Mouse (Mus musculus) hindbrain, embryonic 15.5 days (tissue): ENCODE measurements around the gene Gm20388. TPM values are rescaled to one million over a fixed set of nuclear protein-coding genes. Genes with fewer than 3 reads are reported as not detected.

ENCODE experiments used
- ATAC-seq: fragments of 200-750 bp; cut with Nextera tagmentation; 2 replicates; pipeline ENCODE4 v1.8.0; 2017; ENCODE audit warnings: low read depth, moderate number of reproducible peaks, moderate TSS enrichment; ENCODE audit not compliant: low FRiP score
- H3K27ac ChIP-seq: fragments of 300-500 bp; sonication (generic); replicated peaks from 2 replicates; pipeline ENCODE4 v1.5.1; 2015; ENCODE audit warnings: mild to moderate bottlenecking, inconsistent platforms
- H3K27me3 ChIP-seq: fragments of 300-500 bp; sonication (generic); 2 replicates; pipeline ENCODE4 v1.6.1; 2015; ENCODE audit warnings: control low read depth, inconsistent platforms
- H3K36me3 ChIP-seq: fragments of 300-500 bp; sonication (generic); 2 replicates; pipeline ENCODE4 v1.6.1; 2015; ENCODE audit warnings: control low read depth, inconsistent platforms
- H3K4me1 ChIP-seq: fragments of 300-500 bp; sonication (generic); replicated peaks from 2 replicates; pipeline ENCODE4 v1.6.1; 2015; ENCODE audit warnings: control low read depth, inconsistent platforms
- H3K4me2 ChIP-seq: fragments of 300-500 bp; sonication (generic); 2 replicates; pipeline ENCODE4 v1.6.1; 2015; ENCODE audit warnings: moderate library complexity, mild to moderate bottlenecking, inconsistent platforms
- H3K4me3 ChIP-seq: fragments of 300-500 bp; sonication (generic); 2 replicates; pipeline ENCODE4 v1.5.1; 2015; ENCODE audit warnings: mild to moderate bottlenecking, inconsistent platforms
- H3K9ac ChIP-seq: fragments of 300-500 bp; sonication (generic); 2 replicates; pipeline ENCODE4 v1.6.1; 2015; ENCODE audit warnings: inconsistent platforms
- H3K9me3 ChIP-seq: fragments of 300-500 bp; sonication (generic); 2 replicates; pipeline ENCODE4 v1.6.1; 2016; ENCODE audit warnings: control low read depth, inconsistent platforms
- WGBS: fragments of 180-500 bp; shearing (Covaris S2); methylation state at CpG from one replicate; pipeline ENCODE4 v1.1.7; 2015; 5-methylcytosine and 5-hydroxymethylcytosine counted together
- polyA plus RNA-seq: library from polyadenylated mRNA; unstranded; fragments of >200 nt; fragmentation: Nextera tagmentation; extraction: Ambion mirVana; gene quantifications from 2 replicates; pipeline ENCODE4 v1.2.1, GENCODE M21; 2015

Gene Gm20388
- polyA plus RNA-seq, 1 experiment from 2014 or later, result 5.4 TPM

GRCm38 (mm10) chr8:122022274-122022673 lies 2111.6 kb downstream of the Gm20388 start:
- Histone ChIP-seq H3K4me1 (peaks cover 16% of the 10 kb centered on the region), H3K9ac (no peak overlapping the region), H3K9me3 (no peaks in the 10 kb centered on the region), H3K27ac (no peak overlapping the region), H3K4me3 (no peak overlapping the region), H3K27me3 (no peaks in the 10 kb centered on the region), H3K4me2 (no peak overlapping the region), H3K36me3 (peaks cover 21% of the 10 kb centered on the region)
- WGBS, result 68% methylated on average over 6 of the region's 6 CpGs
- ATAC-seq, result no peak

GRCm38 (mm10) chr8:122022705-122023104 lies 2112.1 kb downstream of the Gm20388 start:
- WGBS, result 65% methylated on average over 4 of the region's 4 CpGs
- ATAC-seq, result no peak
- H3K4me1 ChIP-seq, result peaks cover 16% of the 10 kb centered on the region
- H3K27me3 ChIP-seq, result no peaks in the 10 kb centered on the region
- peaks cover 21% of the 10 kb centered on the region for H3K36me3 ChIP-seq
- no peak overlapping the region for H3K4me2 ChIP-seq
- H3K9me3 ChIP-seq, result no peaks in the 10 kb centered on the region
- H3K4me3 ChIP-seq, result no peak overlapping the region
- no peak overlapping the region for H3K9ac ChIP-seq
- no peak overlapping the region for H3K27ac ChIP-seq

- 87% methylated on average over 9 of the region's 9 CpGs for WGBS
- no peak overlapping the region for H3K9ac ChIP-seq
- no peak overlapping the region for H3K27ac ChIP-seq
- no peak overlapping the region for H3K4me2 ChIP-seq
- no peaks in the 10 kb centered on the region for H3K9me3 ChIP-seq
- peaks cover 14% of the 10 kb centered on the region for H3K4me1 ChIP-seq
- ATAC-seq, result no peak
- H3K4me3 ChIP-seq, result no peak overlapping the region
- no peaks in the 10 kb centered on the region for H3K27me3 ChIP-seq
- H3K36me3 ChIP-seq, result peaks cover 19% of the 10 kb centered on the region
These were observed 2114.9 kb downstream of the Gm20388 start for GRCm38 (mm10) chr8:122025546-122025945.

- no peak overlapping the region for H3K27ac ChIP-seq
- H3K4me1 ChIP-seq, result peaks cover 34% of the 10 kb centered on the region
- no peak for ATAC-seq
- H3K9me3 ChIP-seq, result no peaks in the 10 kb centered on the region
- no peaks in the 10 kb centered on the region for H3K27me3 ChIP-seq
- H3K9ac ChIP-seq, result no peak overlapping the region
- WGBS, result 77% methylated on average over 4 of the region's 4 CpGs
- H3K36me3 ChIP-seq, result peaks cover 17% of the 10 kb centered on the region
- H3K4me2 ChIP-seq, result no peak overlapping the region
- no peak overlapping the region for H3K4me3 ChIP-seq
These were observed 2117.5 kb downstream of the Gm20388 start for GRCm38 (mm10) chr8:122028116-122028515.

- no peak for ATAC-seq
- H3K9ac ChIP-seq, result no peak overlapping the region
These were observed 2120.3 kb downstream of the Gm20388 start for GRCm38 (mm10) chr8:122030965-122031364.

GRCm38 (mm10) chr8:122032741-122033140 lies 2122.1 kb downstream of the Gm20388 start:
- no peaks in the 10 kb centered on the region for H3K36me3 ChIP-seq
- peaks cover 36% of the 10 kb centered on the region for H3K4me1 ChIP-seq
- H3K4me2 ChIP-seq, result no peak overlapping the region
- whole genome bisulfite sequencing, result 49% methylated on average over 9 of the region's 9 CpGs
- H3K27me3 ChIP-seq, result no peaks in the 10 kb centered on the region
- H3K9me3 ChIP-seq, result no peaks in the 10 kb centered on the region
- peak; percentile 43 for ATAC-seq
- H3K4me3 ChIP-seq, result no peak overlapping the region
- peak overlapping the region; percentile 36 for H3K27ac ChIP-seq
- H3K9ac ChIP-seq, result no peak overlapping the region

More at GRCm38 (mm10) chr8:122030965-122031364, 2120.3 kb downstream of the Gm20388 start:
- Histone ChIP-seq H3K27me3 (no peaks in the 10 kb centered on the region), H3K9me3 (no peaks in the 10 kb centered on the region), H3K27ac (peak overlapping the region; percentile 36), H3K4me3 (no peak overlapping the region), H3K4me2 (no peak overlapping the region), H3K4me1 (peaks cover 36% of the 10 kb centered on the region), H3K36me3 (peaks cover 8% of the 10 kb centered on the region)
- WGBS, result 18% methylated on average over 7 of the region's 7 CpGs

GRCm38 (mm10) chr8:122035543-122035942 lies 2124.9 kb downstream of the Gm20388 start:
- Histone ChIP-seq H3K9me3 (no peaks in the 10 kb centered on the region), H3K4me1 (peaks cover 29% of the 10 kb centered on the region), H3K27ac (no peak overlapping the region), H3K27me3 (no peaks in the 10 kb centered on the region), H3K4me2 (no peak overlapping the region), H3K9ac (no peak overlapping the region), H3K4me3 (no peak overlapping the region), H3K36me3 (no peaks in the 10 kb centered on the region)
- ATAC-seq, result no peak
- 75% methylated on average over 7 of the region's 7 CpGs for WGBS

- H3K27ac ChIP-seq, result no peak overlapping the region
- 76% methylated on average over 6 of the region's 6 CpGs for WGBS
- ATAC-seq, result no peak
These were observed 2125.7 kb downstream of the Gm20388 start for GRCm38 (mm10) chr8:122036325-122036724.

GRCm38 (mm10) chr8:122037279-122037678 lies 2126.6 kb downstream of the Gm20388 start:
- Histone ChIP-seq H3K4me1 (peaks cover 11% of the 10 kb centered on the region), H3K4me3 (no peak overlapping the region), H3K4me2 (no peak overlapping the region), H3K9ac (no peak overlapping the region), H3K36me3 (no peaks in the 10 kb centered on the region), H3K27ac (no peak overlapping the region), H3K9me3 (no peaks in the 10 kb centered on the region), H3K27me3 (no peaks in the 10 kb centered on the region)
- no peak for ATAC-seq
- WGBS, result 77% methylated on average over 7 of the region's 7 CpGs

More at GRCm38 (mm10) chr8:122036325-122036724, 2125.7 kb downstream of the Gm20388 start:
- Histone ChIP-seq H3K4me2 (no peak overlapping the region), H3K36me3 (no peaks in the 10 kb centered on the region), H3K4me1 (peaks cover 21% of the 10 kb centered on the region), H3K9me3 (no peaks in the 10 kb centered on the region), H3K27me3 (no peaks in the 10 kb centered on the region), H3K4me3 (no peak overlapping the region), H3K9ac (no peak overlapping the region)

- no peak overlapping the region for H3K4me3 ChIP-seq
- no peaks in the 10 kb centered on the region for H3K36me3 ChIP-seq
- no peaks in the 10 kb centered on the region for H3K9me3 ChIP-seq
- H3K27me3 ChIP-seq, result no peaks in the 10 kb centered on the region
- no peak overlapping the region for H3K4me2 ChIP-seq
- WGBS, result 95% methylated on average over 6 of the region's 6 CpGs
- ATAC-seq, result no peak
- 0 out of 2 replicates have a peak, but pooled peaks cover 3% of the 10 kb centered on the region for H3K4me1 ChIP-seq
- no peak overlapping the region for H3K27ac ChIP-seq
- no peak overlapping the region for H3K9ac ChIP-seq
These were observed 2127.4 kb downstream of the Gm20388 start for GRCm38 (mm10) chr8:122038076-122038475.

GRCm38 (mm10) chr8:122039452-122039851 lies 2128.8 kb downstream of the Gm20388 start:
- H3K4me3 ChIP-seq, result no peak overlapping the region
- no peaks in the 10 kb centered on the region for H3K4me1 ChIP-seq
- H3K9me3 ChIP-seq, result no peaks in the 10 kb centered on the region
- 0 out of 2 replicates have a peak, but pooled peaks cover 2% of the 10 kb centered on the region for H3K27me3 ChIP-seq
- no peak overlapping the region for H3K27ac ChIP-seq
- no peak overlapping the region for H3K9ac ChIP-seq
- H3K36me3 ChIP-seq, result no peaks in the 10 kb centered on the region
- WGBS, result 76% methylated on average over 4 of the region's 4 CpGs
- H3K4me2 ChIP-seq, result no peak overlapping the region
- ATAC-seq, result no peak

- WGBS, result 58% methylated on average over 15 of the region's 15 CpGs
- no peak for ATAC-seq
These were observed 2136.7 kb downstream of the Gm20388 start for GRCm38 (mm10) chr8:122047206-122047870.

More at GRCm38 (mm10) chr8:122047206-122047870, 2136.7 kb downstream of the Gm20388 start:
- Histone ChIP-seq H3K36me3 (no peaks in the 10 kb centered on the region), H3K4me3 (no peak overlapping the region), H3K27me3 (0 out of 2 replicates have a peak, but pooled peaks cover 2% of the 10 kb centered on the region), H3K9ac (no peak overlapping the region), H3K27ac (no peak overlapping the region), H3K4me2 (no peak overlapping the region), H3K4me1 (no peaks in the 10 kb centered on the region), H3K9me3 (no peaks in the 10 kb centered on the region)
